8 mouse cellular contexts compared by ENCODE assay signal in the genomic region with DNA sequence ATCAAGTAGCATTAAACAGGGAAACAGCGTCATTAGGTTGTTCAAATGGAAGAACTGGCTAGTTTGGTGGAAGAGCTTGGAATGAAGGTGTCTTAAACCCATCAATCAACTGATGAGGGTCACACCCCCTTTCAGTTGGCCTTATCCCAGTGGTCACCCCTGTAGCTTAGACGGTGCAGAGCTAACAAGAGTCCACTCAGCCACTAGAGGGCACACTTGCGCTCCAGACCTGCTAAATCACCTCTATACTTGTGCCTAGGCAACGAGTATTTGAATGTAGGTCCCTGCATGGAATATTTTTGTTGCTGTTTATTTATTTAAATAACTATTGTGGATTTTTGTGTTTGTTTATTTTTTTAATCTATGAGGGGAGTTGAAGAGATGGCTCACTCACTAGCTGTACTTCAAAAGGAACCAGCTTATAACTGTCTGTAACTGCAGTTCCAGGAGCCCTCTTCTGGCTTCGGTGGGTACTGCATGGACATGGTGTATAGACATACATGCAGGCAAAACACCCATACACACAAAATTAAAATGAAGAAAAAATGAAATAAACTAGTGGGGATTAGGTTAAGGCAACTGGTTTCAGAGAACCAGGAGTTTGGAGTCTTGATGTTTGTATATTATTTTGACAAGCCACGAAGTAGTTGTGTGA. TPM values are rescaled to one million over a fixed set of nuclear protein-coding genes. Genes with fewer than 3 reads are reported as not detected.
DNase-seq lines count a peak whose midpoint lies in the region; ATAC-seq and TF ChIP-seq lines count a peak whose summit lies in the region.

No protein-coding gene starts in this region.

- no peak overlapping the region for H3K4me3 ChIP-seq in kidney, embryonic 15.5 days (replicated peaks)
- H3K4me3 ChIP-seq in liver, embryonic 14.5 days (ENCODE audit: insufficient read depth in 1 of 2, low read depth in 2 of 2, low read length in 2 of 2): no peak overlapping the region

- no peak overlapping the region for H3K9ac ChIP-seq in kidney, embryonic 15.5 days
- H3K9ac ChIP-seq in liver, embryonic 14.5 days (replicated peaks): no peak overlapping the region

- DNase-seq in kidney, adult 18-20 months: peak; percentile 64
- peak; percentile 88 for DNase-seq in ES-CJ7 (ENCODE audit: low read depth, low spot score)
- peak; percentile 73 for DNase-seq in adrenal gland, postnatal 14 days
- no peak for DNase-seq in liver, embryonic 14.5 days (ENCODE audit: low read depth in 3 of 3, low spot score in 3 of 3)
- DNase-seq in right cerebral cortex, postnatal 14 days: peak; percentile 79
- DNase-seq in Muller cell, postnatal 12 days (ENCODE audit: inconsistent ontology term): no peak

- peaks cover 4% of the 10 kb centered on the region for H3K9me3 ChIP-seq in kidney, embryonic 15.5 days (replicated peaks)
- no peaks in the 10 kb centered on the region for H3K9me3 ChIP-seq in liver, embryonic 14.5 days (ENCODE audit: control insufficient read depth, low read length)

- no peak overlapping the region for H3K27ac ChIP-seq in kidney, embryonic 15.5 days
- H3K27ac ChIP-seq in liver, embryonic 14.5 days: no peak overlapping the region

- no peaks in the 10 kb centered on the region for H3K4me1 ChIP-seq in kidney, embryonic 15.5 days
- H3K4me1 ChIP-seq in liver, embryonic 14.5 days (replicated peaks; ENCODE audit: control insufficient read depth in 2 of 2, insufficient read depth in 2 of 2, low read length in 1 of 2): no peaks in the 10 kb centered on the region

- no peak overlapping the region for H3K4me2 ChIP-seq in kidney, embryonic 15.5 days
- H3K4me2 ChIP-seq in liver, embryonic 14.5 days (ENCODE audit: low read depth): no peak overlapping the region

- no peak for TF ChIP-seq EP300 in liver, embryonic 14.5 days (IDR thresholded peaks at IDR 0.05; ENCODE audit: low read depth)

- peak; percentile 55 for TF ChIP-seq CTCF in liver, embryonic 14.5 days (IDR thresholded peaks at IDR 0.05; ENCODE audit: low read depth)

- H3K36me3 ChIP-seq in kidney, embryonic 15.5 days: peaks cover 61% of the 10 kb centered on the region
- H3K36me3 ChIP-seq in liver, embryonic 14.5 days (replicated peaks; ENCODE audit: control insufficient read depth, insufficient read depth, low read depth): no peaks in the 10 kb centered on the region

- no peaks in the 10 kb centered on the region for H3K27me3 ChIP-seq in kidney, embryonic 15.5 days
- H3K27me3 ChIP-seq in liver, embryonic 14.5 days (ENCODE audit: control insufficient read depth, insufficient read depth, low read length): no peaks in the 10 kb centered on the region

- 73% methylated on average over 6 of the region's 6 CpGs for WGBS in kidney, embryonic 15.5 days
- WGBS in liver, embryonic 14.5 days (ENCODE audit: insufficient replicate concordance): 57% methylated on average over 6 of the region's 6 CpGs

- no peak for ATAC-seq in kidney, embryonic 15.5 days (replicated peaks; ENCODE audit: low FRiP score)
- 0 out of 2 replicates have a peak, but pooled peaks have one; percentile 34 for ATAC-seq in erythroid progenitor cell, adult 5-6 weeks (replicated peaks; ENCODE audit: low FRiP score, poor library complexity, severe bottlenecking)
- ATAC-seq in liver, embryonic 14.5 days (ENCODE audit: insufficient read depth): no peak

RNA-seq across cellular contexts. Expression of gene Fbln1, which starts 52.2 kb away (rescaled TPM):
- 170 and 206 TPM in 2 replicates for polyA plus RNA-seq in kidney, embryonic 15.5 days (2015; fragmentation: Nextera tagmentation; extraction: Ambion mirVana)
- total RNA-seq in adrenal gland, postnatal 14 days (2021): 45.3 and 47.0 TPM in 2 replicates
- not detected in 2 replicates for total RNA-seq in erythroid progenitor cell, adult 5-6 weeks (2015; ENCODE audit: low replicate concordance)
- not detected in 2 replicates for total RNA-seq in erythroid progenitor cell, adult 5-6 weeks (2017; ENCODE audit: low replicate concordance)
- 5.2 and 5.4 TPM in 2 replicates for polyA plus RNA-seq in liver, embryonic 14.5 days (2012; rRNA removed)
- polyA plus RNA-seq in liver, embryonic 14.5 days (2014; fragmentation: Nextera tagmentation; extraction: Ambion mirVana): 4.9 and 6.0 TPM in 2 replicates

Comparison
In these comparisons a context has a peak if more than half of its experiments do, and no peak if none do; other contexts are left out.
1. DNase-seq: peak in kidney, adult 18-20 months (single experiment), ES-CJ7 (single experiment), adrenal gland, postnatal 14 days (single experiment) and right cerebral cortex, postnatal 14 days (single experiment); none in liver, embryonic 14.5 days (0 of 3) and Muller cell, postnatal 12 days (single experiment).
2. RNA of gene Fbln1, which starts 52.2 kb away (total RNA-seq): 45.3 to 47.0 TPM in adrenal gland, postnatal 14 days; not detected in erythroid progenitor cell, adult 5-6 weeks; every median in the first group is over 10 times any median in the second.